Mouse (Mus musculus): Measurements from ENCODE around the gene Htr6.

GRCm38 (mm10) chr4:139019413-139019812 lies 56.0 kb downstream of the Htr6 start:
- TF ChIP-seq CTCF (IDR thresholded peaks at IDR 0.05; ENCODE audit: extremely low read depth, insufficient read length, insufficient replicate concordance, low read depth, low read length): no peak
- TF ChIP-seq POLR2A (IDR thresholded peaks at IDR 0.05; ENCODE audit: low read depth, low read length): no peak

All from small intestine, adult 2 months (tissue).